Mouse (Mus musculus) intestine, postnatal 0 days (tissue): Measurements from ENCODE around the gene Ern1. TPM values are rescaled to one million over a fixed set of nuclear protein-coding genes. Genes with fewer than 3 reads are reported as not detected.

Experiments used
- ATAC-seq: fragments of 200-750 bp; cut with Nextera tagmentation; 2 replicates; pipeline ENCODE4 v1.8.0; 2017; ENCODE audit warnings: mild to moderate bottlenecking, moderate TSS enrichment, moderate library complexity
- H3K27ac ChIP-seq: fragments of 300-500 bp; sonication (generic); 2 replicates; pipeline ENCODE4 v1.5.1; 2014; ENCODE audit warnings: mild to moderate bottlenecking, low read depth, low read length, moderate library complexity
- H3K27me3 ChIP-seq: fragments of 300-500 bp; sonication (generic); replicated peaks from 2 replicates; pipeline ENCODE4 v1.6.1; 2014; ENCODE audit warnings: low read length, mixed read lengths; ENCODE audit not compliant: control insufficient read depth, insufficient read depth
- H3K36me3 ChIP-seq: fragments of 300-500 bp; sonication (generic); 2 replicates; pipeline ENCODE4 v1.6.1; 2014; ENCODE audit warnings: mild to moderate bottlenecking, moderate library complexity; ENCODE audit not compliant: control insufficient read depth, insufficient read depth
- H3K4me1 ChIP-seq: fragments of 300-500 bp; sonication (generic); replicated peaks from 2 replicates; pipeline ENCODE4 v1.6.1; 2014; ENCODE audit warnings: antibody characterized with exemption, low read length, mixed read lengths; ENCODE audit not compliant: control insufficient read depth, insufficient read depth
- H3K4me2 ChIP-seq: fragments of 300-500 bp; sonication (generic); replicated peaks from 2 replicates; pipeline ENCODE4 v1.6.1; 2014; ENCODE audit warnings: low read depth, mild to moderate bottlenecking, moderate library complexity
- H3K4me3 ChIP-seq: fragments of 300-500 bp; sonication (generic); 2 replicates; pipeline ENCODE4 v1.5.1; 2014; ENCODE audit warnings: low read depth, low read length
- H3K9ac ChIP-seq: fragments of 300-500 bp; sonication (generic); 2 replicates; pipeline ENCODE4 v1.6.1; 2014; ENCODE audit warnings: mild to moderate bottlenecking, low read depth, low read length
- H3K9me3 ChIP-seq: fragments of 300-500 bp; sonication (generic); 2 replicates; pipeline ENCODE4 v1.6.1; 2016; ENCODE audit warnings: mixed run types; ENCODE audit not compliant: control insufficient read depth
- CTCF ChIP-seq: sonication (generic); IDR thresholded peaks from 2 replicates; pipeline ENCODE4 v1.5.1; 2016; ENCODE audit warnings: low read depth, mild to moderate bottlenecking, control low read depth, antibody characterized with exemption, moderate library complexity
- WGBS: fragments of 180-500 bp; shearing (Covaris S2); extraction: QIAGEN DNeasy Blood & Tissue Kit; methylation state at CpG from one replicate; pipeline ENCODE4 v1.1.7; 2014; 5-methylcytosine and 5-hydroxymethylcytosine counted together
- polyA plus RNA-seq: library from polyadenylated mRNA; unstranded; fragments of >200 nt; fragmentation: Nextera tagmentation; extraction: Ambion mirVana; gene quantifications from 2 replicates; pipeline ENCODE4 v1.2.1, GENCODE M21; 2015

Gene Ern1
- polyA plus RNA-seq, 1 experiment from 2014 or later: 1.6 TPM

DNA sequence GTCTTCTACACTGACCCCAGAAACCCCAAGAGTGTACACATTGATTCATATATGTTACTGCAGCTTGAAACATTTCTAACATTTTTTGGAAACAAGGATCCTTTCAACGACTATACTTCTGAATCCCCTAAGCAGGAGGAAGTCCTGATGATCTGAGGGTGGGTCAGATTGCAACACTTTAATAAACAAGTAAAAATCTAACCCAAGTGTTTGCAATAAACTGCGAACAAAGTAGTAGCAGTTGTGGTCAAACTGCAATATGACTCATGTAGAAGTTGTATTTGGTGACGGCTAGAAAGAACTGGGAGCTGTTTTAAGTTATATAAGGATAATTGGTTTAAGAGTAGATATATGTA is 7.1 kb downstream of the Ern1 start:
- no peak for ATAC-seq
- no peak for TF ChIP-seq CTCF
- H3K27ac ChIP-seq: no peak overlapping the region
- H3K9ac ChIP-seq: no peak overlapping the region
- no peaks in the 10 kb centered on the region for H3K27me3 ChIP-seq
- WGBS: 52% methylated on average over 3 of the region's 3 CpGs
- no peak overlapping the region for H3K4me2 ChIP-seq
- H3K9me3 ChIP-seq: no peaks in the 10 kb centered on the region
- no peak overlapping the region for H3K4me3 ChIP-seq
- H3K36me3 ChIP-seq: no peaks in the 10 kb centered on the region
- no peaks in the 10 kb centered on the region for H3K4me1 ChIP-seq

DNA sequence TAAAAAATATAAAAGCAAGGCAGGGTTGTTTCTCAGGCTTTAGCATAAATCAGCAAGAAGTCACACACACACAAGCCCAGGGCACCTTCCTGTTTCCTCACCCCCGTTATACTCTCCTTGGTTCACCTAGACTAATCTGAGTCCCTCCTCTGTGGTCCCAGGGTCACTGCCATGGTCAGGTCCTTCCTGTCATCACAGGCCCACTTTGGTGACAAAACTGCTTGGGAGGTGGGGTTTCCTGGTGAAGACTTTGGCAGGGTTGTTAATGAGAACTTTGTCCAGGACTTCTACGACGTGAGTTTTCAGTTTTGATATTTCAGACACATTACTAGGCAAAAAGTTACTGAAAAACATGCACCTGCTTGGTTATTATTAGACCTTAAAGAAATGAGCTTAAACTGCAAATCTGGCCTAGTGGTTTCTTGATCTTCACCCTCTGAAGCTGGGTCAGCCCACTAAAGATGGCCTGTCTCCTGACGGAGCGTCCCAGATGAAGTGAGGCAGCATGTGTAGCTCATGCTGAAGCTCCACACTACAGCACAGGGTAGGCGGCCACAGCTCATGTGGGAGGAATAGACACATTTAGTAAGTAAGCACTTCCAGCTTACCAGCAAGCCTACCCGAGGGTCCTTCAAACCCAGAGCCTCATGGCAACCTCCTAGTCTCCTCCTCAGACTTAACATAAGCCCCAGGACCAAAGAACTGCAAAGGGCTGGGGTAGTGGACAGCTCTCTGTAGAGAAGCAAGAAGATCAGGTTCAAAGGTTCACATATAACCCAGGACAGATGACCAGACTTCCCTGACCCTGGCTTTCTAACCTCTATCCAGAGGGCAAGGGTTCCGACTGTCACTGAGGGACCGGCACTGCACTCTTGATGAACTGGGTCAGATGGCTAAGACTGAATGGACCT is 7.8 kb downstream of the Ern1 start:
- no peak overlapping the region for H3K4me2 ChIP-seq
- WGBS: 67% methylated on average over 9 of the region's 9 CpGs
- H3K4me1 ChIP-seq: no peaks in the 10 kb centered on the region
- ATAC-seq: no peak
- TF ChIP-seq CTCF: no peak
- H3K36me3 ChIP-seq: no peaks in the 10 kb centered on the region
- no peak overlapping the region for H3K9ac ChIP-seq
- no peak overlapping the region for H3K27ac ChIP-seq
- no peak overlapping the region for H3K4me3 ChIP-seq
- no peaks in the 10 kb centered on the region for H3K27me3 ChIP-seq
- H3K9me3 ChIP-seq: no peaks in the 10 kb centered on the region

- no peak for ATAC-seq
- TF ChIP-seq CTCF: no peak
- no peaks in the 10 kb centered on the region for H3K9me3 ChIP-seq
- no peak overlapping the region for H3K4me3 ChIP-seq
- H3K9ac ChIP-seq: no peak overlapping the region
- no peak overlapping the region for H3K4me2 ChIP-seq
- no peaks in the 10 kb centered on the region for H3K27me3 ChIP-seq
- 71% methylated on average over 1 of the region's 1 CpGs for WGBS
- H3K4me1 ChIP-seq: no peaks in the 10 kb centered on the region
- H3K27ac ChIP-seq: no peak overlapping the region
- H3K36me3 ChIP-seq: no peaks in the 10 kb centered on the region
These were observed 8.9 kb downstream of the Ern1 start for GRCm38 (mm10) chr11:106478745-106479144.

- no peak overlapping the region for H3K4me2 ChIP-seq
- no peak overlapping the region for H3K9ac ChIP-seq
- no peaks in the 10 kb centered on the region for H3K9me3 ChIP-seq
- no peaks in the 10 kb centered on the region for H3K4me1 ChIP-seq
- no peak for TF ChIP-seq CTCF
- H3K27me3 ChIP-seq: no peaks in the 10 kb centered on the region
- H3K36me3 ChIP-seq: no peaks in the 10 kb centered on the region
- WGBS: 91% methylated on average over 3 of the region's 4 CpGs
- ATAC-seq: no peak
- no peak overlapping the region for H3K27ac ChIP-seq
- no peak overlapping the region for H3K4me3 ChIP-seq
These were observed 10.0 kb downstream of the Ern1 start for GRCm38 (mm10) chr11:106477505-106478160.

- no peaks in the 10 kb centered on the region for H3K36me3 ChIP-seq
- no peak overlapping the region for H3K4me3 ChIP-seq
- WGBS: 90% methylated on average over 1 of the region's 1 CpGs
- no peaks in the 10 kb centered on the region for H3K9me3 ChIP-seq
- TF ChIP-seq CTCF: no peak
- H3K27ac ChIP-seq: no peak overlapping the region
- H3K9ac ChIP-seq: no peak overlapping the region
- H3K4me1 ChIP-seq: no peaks in the 10 kb centered on the region
- no peaks in the 10 kb centered on the region for H3K27me3 ChIP-seq
- no peak for ATAC-seq
- no peak overlapping the region for H3K4me2 ChIP-seq
These were observed 12.3 kb downstream of the Ern1 start for GRCm38 (mm10) chr11:106475309-106475708.

DNA sequence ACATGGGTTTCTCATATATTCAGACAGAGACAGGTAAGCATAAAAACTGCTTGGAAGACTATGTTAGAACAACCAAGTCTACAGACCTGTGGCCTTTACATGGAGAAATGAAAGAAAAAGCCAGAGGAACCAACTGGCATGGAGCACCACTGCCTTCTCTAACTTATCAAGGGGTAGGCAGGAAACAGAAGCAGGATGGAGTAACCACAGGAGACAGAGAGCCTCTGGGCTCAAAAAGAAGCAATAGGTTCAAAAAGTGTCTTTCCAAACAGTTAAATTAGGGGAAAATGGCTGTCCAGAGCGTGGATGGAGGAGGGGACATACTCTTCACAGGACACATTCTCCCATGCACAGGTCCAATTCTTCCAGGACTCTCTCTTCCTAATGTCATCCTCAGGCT is 16.0 kb downstream of the Ern1 start:
- no peak for ATAC-seq
- H3K27ac ChIP-seq: no peak overlapping the region
- H3K4me1 ChIP-seq: no peaks in the 10 kb centered on the region
- H3K27me3 ChIP-seq: no peaks in the 10 kb centered on the region
- WGBS: 92% methylated on average over 1 of the region's 1 CpGs
- H3K36me3 ChIP-seq: no peaks in the 10 kb centered on the region
- TF ChIP-seq CTCF: no peak
- no peak overlapping the region for H3K9ac ChIP-seq
- H3K4me2 ChIP-seq: no peak overlapping the region
- no peaks in the 10 kb centered on the region for H3K9me3 ChIP-seq
- H3K4me3 ChIP-seq: no peak overlapping the region
